Mouse (Mus musculus): Measurements from ENCODE around the gene Plcxd2.

Gene Plcxd2

DNA sequence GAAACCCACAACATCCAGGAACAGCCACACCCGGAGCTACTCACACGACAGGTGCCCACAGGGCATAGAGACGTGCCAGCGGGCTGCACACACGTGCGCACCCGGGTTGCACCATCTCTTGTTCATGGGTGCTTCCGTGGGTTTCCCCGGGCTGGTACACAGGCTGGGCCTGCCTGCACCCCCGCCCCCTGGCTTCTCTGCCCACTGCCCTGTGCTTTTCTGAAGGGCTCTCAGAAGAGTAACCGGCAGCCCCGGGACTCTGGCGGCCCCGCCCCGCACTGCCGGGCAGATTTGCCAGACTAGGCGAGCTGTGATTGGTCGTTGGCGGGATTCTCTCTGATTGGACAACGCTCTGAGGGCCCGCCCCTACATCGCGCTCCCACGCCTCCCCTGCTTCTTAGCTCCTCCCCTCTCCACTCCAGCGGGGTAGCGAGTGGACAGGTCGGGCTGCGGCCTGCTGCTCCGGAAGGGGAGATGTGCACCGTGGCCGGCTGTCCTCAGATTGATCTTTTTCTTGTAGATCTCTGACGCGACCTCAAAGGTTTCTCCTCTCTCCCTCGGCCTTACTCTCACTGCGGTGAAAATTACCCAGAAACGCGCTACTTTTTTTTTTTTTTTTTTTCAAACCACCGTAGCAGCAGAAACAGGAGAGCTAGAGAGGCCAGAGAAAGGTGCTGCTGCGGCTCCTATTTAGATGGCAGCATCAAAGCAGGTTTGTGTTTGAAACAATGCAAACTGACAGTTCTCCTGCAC, at the start of gene Plcxd2:
Gene Plcxd2, minus strand, starts transcription at position 66 of the 753 bp plus-strand sequence.
- DNase-seq: peak; percentile 95

DNA sequence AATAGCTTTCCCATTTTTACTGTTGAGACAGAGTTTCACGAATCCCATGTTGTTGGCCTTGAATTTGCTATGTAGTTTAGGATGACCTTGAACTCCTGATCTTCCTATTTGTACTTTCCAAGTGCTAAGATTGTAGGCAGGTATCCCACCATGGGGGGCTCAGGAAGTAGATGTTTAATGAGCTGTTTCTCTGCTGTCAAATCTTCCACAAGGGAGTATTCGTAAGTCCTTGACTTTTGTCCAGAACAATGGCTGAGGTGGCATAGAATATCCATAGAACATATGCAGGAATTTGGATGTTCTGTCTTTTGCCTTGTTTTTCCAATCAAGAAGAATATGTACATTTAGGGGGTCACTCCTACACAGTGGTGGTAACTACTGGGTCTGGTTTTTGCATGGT, 36.9 kb upstream of the Plcxd2 start:
- no peak for DNase-seq

DNA sequence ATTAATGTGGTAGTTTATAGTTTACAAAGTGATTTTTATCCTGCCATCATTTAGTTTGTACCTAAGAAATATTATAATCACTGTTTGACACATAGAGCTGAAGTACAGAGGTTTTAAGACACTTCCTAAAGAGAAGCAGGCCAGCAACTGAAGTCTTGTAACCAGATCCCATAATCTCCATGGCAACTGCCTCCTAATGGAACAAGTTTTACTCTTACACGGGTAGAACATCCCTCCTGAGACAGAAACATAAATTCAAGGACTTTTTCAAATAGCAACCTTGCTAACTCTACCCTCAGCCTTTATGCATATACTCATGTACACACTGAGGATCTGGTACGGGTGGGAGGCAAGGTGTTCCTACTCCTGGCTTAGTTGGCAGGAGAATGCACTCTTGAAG, 26.2 kb upstream of the Plcxd2 start:
- no peak for DNase-seq

DNA sequence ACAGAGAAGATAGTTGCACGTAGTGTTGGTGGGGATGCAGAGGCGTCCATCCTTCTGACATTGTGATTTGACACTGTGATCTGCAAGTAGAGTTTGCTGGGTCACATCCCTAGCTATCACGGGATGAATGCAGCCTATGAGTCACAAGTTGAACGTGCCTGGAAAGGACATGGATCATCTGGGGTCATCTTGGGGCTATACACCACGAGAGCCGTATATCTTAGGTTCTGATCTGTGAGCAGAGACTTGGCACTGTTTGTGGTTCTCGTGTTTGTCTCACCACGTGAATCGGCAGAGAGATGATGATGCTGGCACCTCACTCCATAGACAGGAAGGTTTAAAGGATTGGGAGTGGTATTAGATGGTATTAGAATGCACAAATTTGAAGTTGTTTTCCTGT, 23.9 kb upstream of the Plcxd2 start:
- DNase-seq: no peak

DNA sequence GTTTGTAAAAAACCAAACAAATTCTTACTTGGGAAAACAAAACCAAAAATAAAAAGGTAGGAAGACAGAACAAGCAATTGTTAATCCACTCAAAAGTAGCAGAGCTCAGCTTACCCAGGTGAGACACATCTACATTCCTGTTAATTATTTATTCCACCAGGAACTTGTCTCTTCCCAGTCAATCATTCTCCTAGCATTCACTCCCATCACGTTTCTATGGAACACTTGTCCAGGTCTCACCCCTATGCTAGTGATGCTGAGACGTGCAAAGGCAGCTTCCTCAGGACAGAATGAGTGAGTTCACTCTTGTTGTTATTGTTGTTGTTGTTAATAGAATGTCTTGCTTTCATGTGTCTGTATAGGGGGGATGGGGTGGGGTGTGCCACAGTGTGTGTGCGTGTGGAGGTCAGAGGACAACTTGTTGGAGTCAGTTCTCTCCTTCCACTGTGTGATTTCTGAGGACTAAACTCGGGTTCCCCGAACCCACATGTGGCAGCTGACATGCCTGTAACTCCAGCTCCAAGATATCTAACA, 13.0 kb upstream of the Plcxd2 start:
- no peak for DNase-seq

DNA sequence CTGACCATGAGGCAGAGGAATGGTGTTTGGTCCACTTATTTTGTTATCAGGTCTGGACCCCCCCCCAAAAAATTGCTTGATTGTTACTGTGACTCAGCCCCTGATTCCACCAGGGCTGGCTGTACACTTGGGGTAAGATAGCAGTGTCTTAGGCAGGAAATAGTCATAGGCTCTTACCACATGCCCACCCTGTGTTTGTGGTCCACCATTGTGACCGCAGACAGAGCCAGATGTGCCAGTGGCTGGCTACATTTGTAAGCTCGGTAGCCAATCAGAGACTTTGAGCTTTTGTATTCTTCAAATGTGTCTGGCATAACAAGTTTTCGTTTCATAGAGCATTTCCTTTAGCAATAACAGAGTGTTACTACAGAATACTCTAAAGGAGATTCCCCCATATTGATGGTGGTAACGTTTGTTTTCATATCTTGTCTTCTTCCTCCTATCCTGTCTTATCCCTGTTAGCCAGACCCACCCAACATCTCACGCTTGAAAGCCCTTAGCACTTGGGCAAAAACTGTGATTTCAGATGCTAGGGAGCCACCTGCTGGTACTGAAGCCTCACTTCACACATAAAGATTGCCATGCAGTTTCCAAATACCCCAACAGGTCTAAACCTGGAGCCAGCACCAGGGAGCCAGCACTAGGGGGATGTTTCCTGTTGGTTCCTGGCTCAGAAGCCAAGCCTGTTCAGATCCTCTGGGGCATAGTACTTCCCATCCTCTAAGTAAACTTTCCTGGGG, 12.3 kb upstream of the Plcxd2 start:
- DNase-seq: peak; percentile 33

DNA sequence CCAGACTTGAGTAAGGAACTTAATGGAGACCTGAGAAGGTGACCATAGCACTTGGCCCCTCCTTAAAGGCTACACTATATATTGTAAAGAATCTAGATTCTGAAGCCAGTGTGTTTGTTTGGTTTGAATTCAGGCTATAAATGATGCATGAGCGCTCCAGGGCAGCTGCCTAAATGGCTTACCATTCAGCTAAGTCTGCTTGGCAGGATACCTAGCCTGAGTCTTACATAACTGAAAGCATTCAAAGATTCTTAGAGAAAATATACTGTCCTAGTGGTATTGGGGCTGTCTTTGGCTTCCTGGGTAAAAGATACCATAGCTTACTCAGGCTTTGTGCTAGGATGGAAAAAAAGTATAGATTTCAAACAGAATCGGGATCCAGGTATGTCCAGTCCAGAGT, 11.3 kb upstream of the Plcxd2 start:
- no peak for DNase-seq

DNA sequence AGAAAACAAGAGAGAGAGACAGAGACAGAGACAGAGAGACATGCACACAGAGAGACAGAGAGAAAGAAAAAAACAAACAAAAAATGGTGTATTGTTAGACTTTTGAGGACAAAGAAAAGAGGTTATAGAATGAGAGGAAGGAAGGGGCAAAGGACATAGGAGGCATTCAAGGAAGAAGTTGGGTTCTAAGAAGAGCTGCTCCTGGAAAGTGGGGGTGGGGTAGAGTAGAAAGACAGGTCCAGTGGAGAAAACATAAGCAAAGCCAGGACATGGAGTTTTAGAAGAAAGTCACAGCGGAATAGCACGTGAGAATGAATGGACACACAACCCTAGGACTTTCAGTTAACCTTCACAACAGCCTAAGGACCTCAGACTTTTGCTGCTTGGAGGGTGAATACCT, 10.4 kb upstream of the Plcxd2 start:
- no peak for DNase-seq

DNA sequence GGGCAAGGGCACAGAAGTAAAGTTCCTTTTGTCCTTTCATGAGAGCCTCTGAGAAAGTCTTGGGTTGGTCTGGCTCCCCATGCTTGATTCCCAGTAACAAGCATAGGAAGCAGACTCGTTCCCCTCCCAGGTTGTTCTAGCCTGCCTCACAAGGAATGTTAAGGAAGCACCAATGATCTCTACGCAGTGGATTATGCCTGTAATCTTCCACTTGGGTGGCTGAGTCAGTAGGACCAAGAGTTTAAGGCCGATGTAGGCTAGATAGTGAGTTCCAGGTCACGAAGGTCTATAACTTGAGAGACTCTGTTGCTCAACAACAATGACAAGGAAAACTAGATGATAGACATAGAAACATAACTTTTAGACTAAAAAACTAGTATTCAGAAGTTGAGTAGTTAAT, 9.8 kb upstream of the Plcxd2 start:
- DNase-seq: no peak

DNA sequence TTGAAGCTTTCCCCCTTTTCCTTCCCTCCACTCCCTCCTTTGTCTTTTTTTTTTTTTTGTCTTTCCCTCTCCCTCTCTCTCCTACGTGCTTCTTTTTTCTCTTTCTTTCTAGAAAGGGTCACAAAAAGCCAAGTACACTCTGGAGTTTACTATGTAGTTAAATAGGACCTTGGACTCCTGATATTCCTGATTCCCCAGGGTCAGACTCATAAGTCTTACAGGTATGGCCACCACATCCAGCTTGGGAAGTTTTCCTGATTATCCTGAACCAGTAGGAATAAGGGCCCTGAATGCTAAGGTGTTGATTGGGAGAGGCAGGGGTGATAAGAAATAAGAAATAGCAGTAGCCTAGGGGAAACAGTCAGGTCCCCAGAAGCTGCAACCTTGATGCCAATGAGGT, 9.3 kb upstream of the Plcxd2 start:
- no peak for DNase-seq

DNA sequence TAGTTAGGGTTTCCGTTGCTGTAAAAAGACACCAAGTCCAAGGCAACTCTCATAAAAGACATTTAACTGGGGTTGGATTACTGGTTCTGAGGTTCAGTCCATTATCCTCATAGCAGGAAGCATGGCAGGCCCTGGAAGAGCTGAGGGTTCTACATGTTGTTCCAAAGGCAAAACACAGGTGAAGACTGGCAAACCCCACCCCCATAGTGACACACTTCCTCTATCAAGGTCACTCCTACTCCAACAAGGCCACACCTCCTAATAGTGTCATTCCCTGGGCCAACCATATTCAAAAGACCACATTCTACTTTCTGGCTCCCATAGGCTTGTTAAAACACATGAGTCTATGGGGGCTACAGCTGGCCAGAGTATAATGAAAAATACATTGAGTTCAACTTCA, 1.7 kb upstream of the Plcxd2 start:
- no peak for DNase-seq

DNA sequence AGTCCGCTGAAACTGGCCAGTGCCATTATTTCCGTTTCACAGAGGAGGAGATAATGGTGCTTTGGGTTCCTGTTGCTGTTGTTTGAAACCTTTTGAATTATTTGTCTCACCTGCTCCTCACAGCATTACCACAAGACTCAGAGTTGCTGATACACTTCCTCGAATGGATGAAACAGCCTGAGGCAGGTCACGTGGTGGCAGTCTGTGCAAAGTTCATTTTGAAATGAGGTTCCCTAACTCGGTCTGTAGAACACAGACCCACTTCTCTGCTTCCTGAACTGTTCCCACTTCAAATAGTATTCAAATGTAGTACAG, 845 bp upstream of the Plcxd2 start:
- DNase-seq: no peak

DNA sequence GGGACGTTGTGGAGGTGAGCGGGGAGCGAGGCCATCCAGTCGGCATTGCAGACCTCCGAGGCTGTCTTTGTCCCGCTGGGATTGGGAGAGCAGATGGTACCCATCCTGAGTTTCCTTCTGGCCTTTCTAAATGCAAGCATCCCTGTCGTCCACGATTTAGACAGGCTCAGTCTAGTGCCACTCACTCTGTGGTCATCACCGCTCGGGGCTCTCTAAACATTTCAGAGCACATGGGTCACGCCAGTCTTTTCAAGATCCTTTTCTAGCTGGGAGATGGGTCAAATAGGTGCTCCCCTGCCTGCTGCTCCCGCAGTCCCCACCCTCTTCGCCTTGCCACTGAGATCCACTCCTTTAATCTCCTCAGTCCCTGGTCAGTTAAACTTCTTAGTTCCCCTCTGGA, 301 bp downstream of the Plcxd2 start:
- peak; percentile 54 for DNase-seq

DNA sequence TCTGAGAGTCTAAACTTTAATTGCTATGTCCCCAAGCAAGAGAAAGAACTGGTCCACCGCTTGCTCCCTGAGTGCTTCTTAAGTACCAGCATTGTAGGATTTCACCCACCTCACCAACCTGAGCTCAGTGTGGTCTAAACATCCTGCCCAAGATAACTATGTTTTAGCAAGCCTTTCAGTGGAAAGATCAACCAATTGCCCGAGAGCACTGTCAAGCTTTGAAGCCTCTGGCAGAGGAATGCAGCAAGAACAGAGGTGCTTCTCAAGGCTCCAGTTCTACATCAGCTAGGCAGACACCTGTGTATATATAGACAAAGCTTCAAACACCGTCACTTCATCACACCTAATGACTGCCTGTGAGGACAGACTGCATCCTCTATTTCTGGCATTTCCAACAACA, 1.3 kb downstream of the Plcxd2 start:
- DNase-seq: no peak

DNA sequence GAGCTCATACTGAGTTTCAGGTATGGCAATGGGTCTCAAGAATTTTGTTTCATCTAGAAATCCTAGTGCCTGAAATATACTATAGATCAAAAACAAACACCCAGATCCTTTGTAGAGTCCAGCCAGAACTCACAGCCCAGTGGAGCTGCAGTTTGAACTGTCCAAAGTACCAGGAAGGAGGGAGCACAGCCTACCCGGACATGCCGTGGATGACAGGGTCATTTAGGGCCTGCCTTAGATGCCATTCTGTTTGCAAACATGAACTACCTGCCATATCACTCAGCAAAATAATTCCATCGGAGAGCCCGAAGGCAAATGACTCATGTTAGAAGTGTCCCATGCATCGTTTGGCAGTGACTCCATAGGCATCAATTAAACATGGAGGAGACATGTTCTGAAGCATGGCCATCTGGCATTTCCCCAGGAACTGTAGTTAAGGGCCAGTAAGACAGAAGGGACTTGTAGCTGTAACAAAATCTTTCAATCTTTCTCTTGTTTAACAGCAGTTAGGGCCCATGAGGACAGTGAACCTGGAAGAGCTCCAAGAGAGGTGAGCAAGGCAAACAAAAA, 1.9 kb downstream of the Plcxd2 start:
- peak; percentile 28 for DNase-seq

DNA sequence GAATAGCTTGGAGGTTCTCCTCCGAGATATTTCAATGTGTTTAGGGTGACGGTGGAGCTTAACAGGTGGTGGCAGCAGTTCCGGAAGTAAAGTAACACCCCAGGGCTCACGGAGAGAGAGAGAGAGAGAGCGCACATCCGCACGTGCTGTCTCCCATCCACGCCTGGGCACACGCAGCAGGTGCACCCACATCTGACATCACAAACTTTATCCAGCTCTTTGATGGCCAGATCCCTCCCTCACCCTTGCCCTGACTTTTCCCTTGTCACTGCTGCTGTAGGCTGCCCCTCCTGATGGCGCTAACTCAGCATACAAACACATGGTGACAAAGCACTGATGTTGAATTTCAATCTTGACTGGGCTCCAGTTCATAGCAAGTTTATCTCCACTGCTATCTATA, 3.8 kb downstream of the Plcxd2 start:
- DNase-seq: no peak

DNA sequence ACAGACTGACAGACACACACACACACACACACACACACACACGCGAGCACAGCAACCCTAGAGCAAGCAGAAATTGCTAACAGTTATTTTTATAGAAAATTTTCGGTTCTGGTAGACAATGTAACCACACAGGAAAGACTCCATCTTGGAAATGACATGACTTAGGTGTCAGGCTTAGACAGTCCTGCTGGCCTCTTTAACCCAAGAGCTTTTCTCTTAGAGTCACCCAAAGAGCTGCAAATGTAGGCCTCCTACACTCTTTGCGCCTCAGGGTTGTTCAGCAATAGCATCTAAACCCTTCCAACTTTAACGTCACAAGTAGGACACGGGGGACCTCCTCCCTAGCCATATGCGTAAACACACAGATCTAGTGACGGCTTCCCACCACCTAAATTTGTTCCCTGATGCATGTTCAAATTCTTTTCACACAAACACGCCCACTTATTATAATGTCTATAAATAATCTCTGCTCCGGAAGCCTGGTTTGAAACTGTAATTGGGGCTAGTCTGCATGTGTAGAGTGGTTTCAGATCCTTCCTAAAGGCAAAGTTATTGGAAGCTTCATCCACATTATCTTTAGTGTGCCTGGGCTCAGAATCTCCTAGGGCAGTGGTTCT, 8.4 kb downstream of the Plcxd2 start:
- no peak for DNase-seq

DNA sequence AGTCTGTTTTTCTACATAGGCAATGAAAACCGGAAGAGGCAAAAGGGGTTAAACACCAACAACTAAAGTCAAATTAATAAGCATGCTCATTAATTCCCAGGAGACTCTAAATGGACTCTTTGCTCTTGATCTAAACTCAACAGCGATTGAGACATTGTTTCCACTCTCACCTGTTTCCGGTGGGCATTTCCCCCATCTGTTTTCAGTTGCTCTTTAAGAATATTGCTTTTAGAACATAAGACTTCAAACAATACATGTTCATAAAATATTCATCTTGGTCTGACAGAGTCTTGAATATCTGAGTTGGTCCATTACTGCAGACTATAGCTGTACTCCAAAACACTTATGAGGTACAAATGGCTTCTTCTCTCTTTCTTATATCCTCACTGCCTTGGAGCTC, 9.0 kb downstream of the Plcxd2 start:
- no peak for DNase-seq

DNA sequence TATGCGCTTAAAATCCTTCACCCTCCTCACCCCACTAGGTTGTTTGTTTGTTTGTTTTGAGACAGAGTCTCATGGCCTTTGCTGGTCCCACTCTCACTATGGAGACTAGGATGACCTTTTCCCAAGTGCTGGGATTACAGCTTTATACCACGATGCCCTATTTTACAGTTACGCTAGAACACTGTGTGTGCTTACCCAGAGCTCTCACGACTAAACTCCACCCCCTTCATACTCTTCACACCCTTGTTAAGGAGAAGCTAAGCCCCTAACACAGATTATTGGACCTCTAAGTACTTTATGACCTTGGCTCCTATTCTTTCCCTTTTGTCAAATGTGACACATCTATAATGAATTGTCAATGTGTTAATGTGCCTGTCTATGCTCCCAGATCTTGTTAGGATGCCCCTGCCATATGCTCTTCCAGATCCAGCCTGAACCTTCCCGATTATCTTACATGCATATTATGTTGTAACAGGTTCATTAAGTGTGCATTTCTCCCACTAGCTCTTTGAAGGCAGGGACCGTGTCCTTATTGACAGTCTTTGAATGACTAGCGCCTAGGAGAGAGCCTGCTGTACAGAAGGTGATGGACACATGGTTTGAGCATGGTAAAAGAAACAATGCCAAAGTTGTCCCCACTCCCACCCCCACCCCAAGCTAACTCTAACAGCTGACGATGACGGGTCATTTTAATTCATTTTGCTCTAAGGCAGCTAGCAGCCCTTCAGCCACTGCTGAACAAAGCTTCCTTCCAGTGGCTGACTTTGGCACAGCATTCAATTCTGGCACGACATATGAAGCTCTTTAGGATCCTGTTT, 10.4 kb downstream of the Plcxd2 start:
- no peak for DNase-seq

DNA sequence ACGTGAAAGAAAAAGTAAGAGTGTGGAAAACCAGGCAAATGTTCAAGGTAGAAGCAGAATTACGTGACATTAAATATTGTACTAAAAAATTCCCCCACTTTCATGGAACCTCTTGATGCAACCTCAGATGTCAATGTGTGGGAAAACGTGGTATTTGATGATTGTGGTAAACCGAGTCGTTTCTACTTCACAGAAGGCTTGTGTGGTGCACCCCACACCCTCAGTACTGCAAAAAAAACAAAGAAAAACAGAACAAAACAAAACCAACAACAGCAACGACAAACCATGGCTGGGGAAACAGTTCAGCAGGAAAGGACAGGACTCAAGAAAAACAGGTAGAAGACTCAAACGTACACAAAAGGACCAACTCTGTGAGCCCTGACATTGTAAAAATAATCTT, 11.8 kb downstream of the Plcxd2 start:
- DNase-seq: no peak

DNA sequence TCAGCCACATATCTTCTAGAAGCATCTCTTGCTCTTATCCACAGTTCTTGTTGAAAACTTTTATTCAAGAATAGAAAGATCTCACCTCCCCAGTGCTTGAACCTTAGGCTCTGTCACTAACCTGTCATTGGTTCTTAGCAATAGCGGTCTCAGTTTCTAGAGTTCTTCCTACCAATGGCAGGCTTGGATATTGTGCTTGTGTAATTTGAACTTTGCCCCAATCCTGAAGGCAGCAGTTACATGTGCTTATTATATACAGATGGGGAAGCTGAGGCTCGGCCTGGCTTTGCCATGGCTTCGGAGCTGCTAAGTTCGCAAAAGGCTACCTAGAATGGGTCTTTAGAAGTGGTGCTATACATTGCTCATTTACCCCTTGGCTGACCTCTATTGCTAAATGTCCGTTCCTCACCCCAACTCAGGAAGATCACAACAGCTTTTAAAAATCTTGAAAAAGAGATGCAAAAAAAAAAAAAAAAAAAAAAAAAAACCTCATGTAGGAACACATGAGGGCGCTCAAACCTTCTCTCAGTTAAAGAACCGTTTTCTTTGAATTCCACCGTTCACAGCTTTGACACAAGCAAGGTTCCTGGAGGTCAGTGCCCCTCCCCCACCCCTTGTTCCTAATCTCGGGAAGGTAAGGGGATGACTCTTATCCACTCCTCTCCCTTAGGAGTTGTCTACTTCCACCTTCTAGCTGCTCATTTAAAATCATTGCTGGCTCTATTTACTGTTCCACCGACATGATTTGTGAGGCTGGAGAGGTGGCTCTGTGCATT, 18.9 kb downstream of the Plcxd2 start:
- no peak for DNase-seq

DNA sequence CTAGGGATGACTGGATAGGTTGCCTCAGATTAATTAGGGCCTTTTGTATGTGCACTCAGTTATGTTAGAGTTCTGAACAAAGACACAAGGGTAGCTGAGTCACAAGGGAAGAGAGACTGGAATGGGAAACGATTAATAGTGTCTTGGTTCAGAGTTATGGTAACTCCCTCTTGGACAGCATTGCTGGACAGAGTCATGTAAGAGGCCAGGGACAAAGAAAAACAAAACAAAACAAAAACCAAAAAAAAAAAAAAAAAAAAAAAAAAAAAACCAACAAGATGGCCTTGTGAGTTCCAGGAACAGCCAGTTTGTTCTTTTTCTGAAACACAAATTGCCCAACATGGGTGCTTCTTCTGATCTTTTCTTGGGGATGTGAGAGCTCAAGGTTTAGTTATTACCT, 23.8 kb downstream of the Plcxd2 start:
- no peak for DNase-seq

All from cerebellum, adult 11 months (tissue).